Mouse (Mus musculus) hematopoietic stem cell, adult 5-6 weeks (primary cell): Measurements from ENCODE around the gene Mrfap1. TPM values are rescaled to one million over a fixed set of nuclear protein-coding genes. Genes with fewer than 3 reads are reported as not detected.

Experiments used
- ATAC-seq, 2 experiments: fragments of 125-278 bp in 1 of 2; replicated peaks in 1 of 2; 2 replicates each; pipeline ENCODE4 v1.8.0; 2016 to 2017; ENCODE audit warnings: inconsistent platforms in 2 of 2, mild to moderate bottlenecking in 2 of 2, moderate number of reproducible peaks in 2 of 2, low read depth in 1 of 2, moderate TSS enrichment in 1 of 2; ENCODE audit not compliant: low FRiP score in 2 of 2, poor library complexity in 2 of 2, severe bottlenecking in 2 of 2, insufficient read depth in 1 of 2, low TSS enrichment in 1 of 2
- total RNA-seq: library from RNA; stranded (forward); fragments of 172-1452, 232-1000 nt; gene quantifications from 2 replicates; pipeline ENCODE4 v1.2.3, GENCODE M21; 2017

Mrfap1 gene
- total RNA-seq, 1 experiment from 2014 or later = 329 TPM

GRCm38 (mm10) chr5:36747794-36748535 is 48.6 kb downstream of the Mrfap1 start:
- ATAC-seq = peak in 1 of 2 experiments; percentile 18; a peak in 1 of 4 replicates

DNA sequence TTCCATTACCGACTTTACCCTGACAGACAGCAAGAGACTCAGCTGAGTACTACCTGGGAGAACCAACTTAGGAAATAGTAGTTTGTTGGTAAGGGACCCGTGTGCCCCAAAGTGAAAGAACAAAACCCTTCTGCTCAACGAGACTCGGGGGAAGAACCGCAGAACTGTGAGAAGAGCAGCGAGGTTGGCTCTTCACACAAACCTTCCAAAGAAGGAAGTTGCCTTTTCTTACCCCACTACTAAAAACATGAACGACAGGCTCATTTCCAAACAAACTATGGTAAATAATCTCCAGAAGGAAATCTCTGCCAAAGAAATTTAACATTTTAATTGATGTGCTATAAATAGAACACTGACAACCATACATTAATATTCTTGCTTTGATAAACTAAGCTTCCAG is 49.5 kb downstream of the Mrfap1 start:
- ATAC-seq = no peak

Other genes starting within 250 kb of the Mrfap1 start
- gene Tbc1d14, start 203.5 kb downstream of the Mrfap1 start, total RNA-seq = 8.8 and 16.7 TPM in 2 replicates
- 42.5 and 49.4 TPM in 2 replicates for gene D5Ertd579e, start 100.7 kb downstream of the Mrfap1 start, total RNA-seq
- 13.2 and 14.3 TPM in 2 replicates for gene Bloc1s4, start 48.1 kb downstream of the Mrfap1 start, total RNA-seq
- gene Man2b2, start 33.9 kb upstream of the Mrfap1 start, total RNA-seq = 12.9 and 13.7 TPM in 2 replicates
- gene Ppp2r2c, start 71.7 kb upstream of the Mrfap1 start, total RNA-seq = 3.8 TPM in 1 of 2 replicates, not detected in the other
- 1.9 and 5.0 TPM in 2 replicates for gene Wfs1, start 192.4 kb upstream of the Mrfap1 start, total RNA-seq